Mouse (Mus musculus) kidney, adult 9 months (tissue): ENCODE results near the gene Vwa3a.

ENCODE experiments used
- DNase-seq: peaks from one replicate; pipeline ENCODE4 v3.0.0; 2022

Vwa3a gene

GRCm38 (mm10) chr7:120838436-120839160 is 99.5 kb downstream of the Vwa3a start:
- no peak for DNase-seq

GRCm38 (mm10) chr7:120839786-120840185 is 100.7 kb downstream of the Vwa3a start:
- DNase-seq = no peak

DNA sequence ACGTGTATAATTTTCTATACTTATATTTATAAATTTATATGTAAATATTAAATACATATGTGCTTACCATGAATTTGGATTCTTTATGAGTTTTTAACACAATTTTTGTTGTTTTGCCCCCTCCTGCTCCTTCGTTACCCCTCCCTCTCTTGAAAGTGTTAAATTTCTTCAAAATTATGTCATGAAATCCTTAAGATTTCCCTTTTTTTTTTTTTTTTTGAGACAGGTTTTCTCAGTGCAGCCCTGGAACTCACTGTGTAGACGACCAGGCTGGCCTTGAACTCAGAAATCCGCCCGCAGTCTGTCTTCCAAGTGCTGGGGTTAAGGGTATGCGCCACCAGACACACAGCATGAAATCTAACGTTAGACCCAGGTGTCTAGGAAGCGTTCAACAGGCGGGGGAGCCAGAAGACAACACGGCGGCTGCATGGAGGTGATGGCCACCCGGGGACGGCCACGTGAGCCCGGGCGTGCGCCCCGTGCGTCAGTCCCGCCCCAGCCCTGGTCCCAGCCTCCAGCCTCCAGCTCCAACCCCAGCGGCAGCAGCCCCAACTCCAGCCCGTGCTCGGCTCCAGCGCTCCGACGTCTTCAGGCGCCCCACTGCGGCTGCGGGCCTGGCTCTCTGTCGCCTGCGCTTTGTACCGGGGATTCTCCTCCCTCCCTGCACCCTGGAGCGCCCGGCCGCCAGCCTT is 103.4 kb downstream of the Vwa3a start, which contains the start of gene Eef2k:
Gene Eef2k, plus strand, starts transcription at position 487 of the 692 bp plus-strand sequence.
- peak; percentile 89 for DNase-seq

- DNase-seq = peak; percentile 59
Observed at GRCm38 (mm10) chr7:120843037-120843621, 104.0 kb downstream of the Vwa3a start.

- DNase-seq = no peak
Observed at GRCm38 (mm10) chr7:120843852-120844435, 104.8 kb downstream of the Vwa3a start.

DNA sequence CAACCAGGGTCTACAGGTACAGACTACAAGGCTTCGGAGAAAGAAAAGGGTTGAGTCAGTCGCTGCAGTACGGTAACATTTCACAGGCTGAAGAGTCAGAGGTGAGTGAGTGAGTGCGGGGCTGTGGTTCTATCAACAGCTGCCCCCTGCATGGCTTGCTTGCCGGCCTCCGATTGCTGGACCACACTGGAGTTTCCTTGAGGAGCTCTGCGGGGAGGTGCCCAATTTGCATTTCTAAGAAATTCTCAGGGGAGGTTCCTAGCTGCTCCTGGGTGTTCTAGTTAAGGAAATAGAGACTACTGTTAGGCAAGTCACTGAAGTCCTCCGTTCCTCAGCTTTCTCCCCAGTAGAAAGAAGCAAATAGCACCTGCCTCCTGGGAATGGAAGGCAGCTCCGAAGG is 105.6 kb downstream of the Vwa3a start:
- no peak for DNase-seq

GRCm38 (mm10) chr7:120848831-120849512 is 109.9 kb downstream of the Vwa3a start:
- no peak for DNase-seq

GRCm38 (mm10) chr7:120850165-120850564 is 111.0 kb downstream of the Vwa3a start:
- DNase-seq = no peak
